Mouse (Mus musculus): ENCODE measurements at regions not wholly inside any gene's neighbourhood (a gene's known extent, or its start where the extent isn't known, plus 50 kb on each side); places are given as distances from the start of the nearest gene placed in this dataset.

GRCm38 (mm10) chr9:95331275-95331674, 75.2 kb downstream of the Chst2 start:
- no peaks in the 10 kb centered on the region for H3K9me3 ChIP-seq
- H3K27ac ChIP-seq, result no peak overlapping the region
- H3K27me3 ChIP-seq (replicated peaks), result no peaks in the 10 kb centered on the region
- no peak overlapping the region for H3K4me3 ChIP-seq (replicated peaks)
- H3K36me3 ChIP-seq, result no peaks in the 10 kb centered on the region
- no peak for ATAC-seq (ENCODE audit: insufficient read depth, low FRiP score, low read depth)
- no peak overlapping the region for H3K9ac ChIP-seq
- 77% methylated on average over 2 of the region's 2 CpGs for WGBS
- H3K4me1 ChIP-seq, result no peaks in the 10 kb centered on the region
- no peak overlapping the region for H3K4me2 ChIP-seq

GRCm38 (mm10) chr9:95330097-95330496, 76.4 kb downstream of the Chst2 start:
- WGBS, result 85% methylated on average over 7 of the region's 7 CpGs
- no peak overlapping the region for H3K4me2 ChIP-seq
- no peaks in the 10 kb centered on the region for H3K36me3 ChIP-seq
- no peaks in the 10 kb centered on the region for H3K9me3 ChIP-seq
- no peaks in the 10 kb centered on the region for H3K27me3 ChIP-seq (replicated peaks)
- H3K9ac ChIP-seq, result no peak overlapping the region
- H3K4me3 ChIP-seq (replicated peaks), result no peak overlapping the region
- H3K27ac ChIP-seq, result no peak overlapping the region
- no peak for ATAC-seq (ENCODE audit: insufficient read depth, low FRiP score, low read depth)
- H3K4me1 ChIP-seq, result no peaks in the 10 kb centered on the region

- no peaks in the 10 kb centered on the region for H3K4me1 ChIP-seq
- no peak overlapping the region for H3K4me3 ChIP-seq (replicated peaks)
- H3K36me3 ChIP-seq, result no peaks in the 10 kb centered on the region
- H3K9ac ChIP-seq, result no peak overlapping the region
- ATAC-seq (ENCODE audit: insufficient read depth, low FRiP score, low read depth), result no peak
- no peaks in the 10 kb centered on the region for H3K9me3 ChIP-seq
- H3K27ac ChIP-seq, result no peak overlapping the region
- 80% methylated on average over 9 of the region's 9 CpGs for WGBS
- no peaks in the 10 kb centered on the region for H3K27me3 ChIP-seq (replicated peaks)
- no peak overlapping the region for H3K4me2 ChIP-seq
Measured at GRCm38 (mm10) chr9:95329053-95329430, 77.5 kb downstream of the Chst2 start.

- H3K4me1 ChIP-seq, result no peaks in the 10 kb centered on the region
- ATAC-seq (ENCODE audit: insufficient read depth, low FRiP score, low read depth), result no peak
- H3K36me3 ChIP-seq, result no peaks in the 10 kb centered on the region
- H3K4me2 ChIP-seq, result no peak overlapping the region
- no peak overlapping the region for H3K9ac ChIP-seq
- H3K27me3 ChIP-seq (replicated peaks), result no peaks in the 10 kb centered on the region
- H3K9me3 ChIP-seq, result no peaks in the 10 kb centered on the region
- 72% methylated on average over 11 of the region's 15 CpGs for WGBS
- no peak overlapping the region for H3K27ac ChIP-seq
- no peak overlapping the region for H3K4me3 ChIP-seq (replicated peaks)
Measured at GRCm38 (mm10) chr9:95328261-95329052, 78.1 kb downstream of the Chst2 start.

- H3K4me3 ChIP-seq (replicated peaks), result no peak overlapping the region
- H3K4me1 ChIP-seq, result no peaks in the 10 kb centered on the region
- no peak for ATAC-seq (ENCODE audit: insufficient read depth, low FRiP score, low read depth)
- WGBS, result 48% methylated on average over 3 of the region's 3 CpGs
- H3K27ac ChIP-seq, result no peak overlapping the region
- no peaks in the 10 kb centered on the region for H3K27me3 ChIP-seq (replicated peaks)
- H3K9ac ChIP-seq, result no peak overlapping the region
- H3K4me2 ChIP-seq, result no peak overlapping the region
- H3K9me3 ChIP-seq, result no peaks in the 10 kb centered on the region
- H3K36me3 ChIP-seq, result no peaks in the 10 kb centered on the region
Measured at GRCm38 (mm10) chr9:95327771-95328170, 78.8 kb downstream of the Chst2 start.

GRCm38 (mm10) chr9:95323622-95324021, 82.9 kb downstream of the Chst2 start:
- Histone ChIP-seq H3K4me1 (no peaks in the 10 kb centered on the region), H3K4me2 (no peak overlapping the region), H3K9me3 (no peaks in the 10 kb centered on the region), H3K27ac (no peak overlapping the region), H3K27me3 (replicated peaks) (no peaks in the 10 kb centered on the region), H3K4me3 (replicated peaks) (no peak overlapping the region), H3K9ac (no peak overlapping the region), H3K36me3 (no peaks in the 10 kb centered on the region)
- 60% methylated on average over 7 of the region's 7 CpGs for WGBS
- ATAC-seq (ENCODE audit: insufficient read depth, low FRiP score, low read depth), result no peak

- no peak for ATAC-seq (ENCODE audit: insufficient read depth, low FRiP score, low read depth)
- H3K4me3 ChIP-seq (replicated peaks), result no peak overlapping the region
- no peaks in the 10 kb centered on the region for H3K4me1 ChIP-seq
- H3K27ac ChIP-seq, result no peak overlapping the region
- H3K36me3 ChIP-seq, result no peaks in the 10 kb centered on the region
- no peaks in the 10 kb centered on the region for H3K27me3 ChIP-seq (replicated peaks)
- H3K9me3 ChIP-seq, result no peaks in the 10 kb centered on the region
- no peak overlapping the region for H3K4me2 ChIP-seq
- 67% methylated on average over 5 of the region's 5 CpGs for WGBS
- no peak overlapping the region for H3K9ac ChIP-seq
Measured at GRCm38 (mm10) chr9:95322893-95323292, 83.6 kb downstream of the Chst2 start.

- 85% methylated on average over 2 of the region's 2 CpGs for WGBS
- ATAC-seq (ENCODE audit: insufficient read depth, low FRiP score, low read depth), result no peak
- no peaks in the 10 kb centered on the region for H3K27me3 ChIP-seq (replicated peaks)
Measured at GRCm38 (mm10) chr9:95322031-95322430, 84.5 kb downstream of the Chst2 start.

GRCm38 (mm10) chr9:95318926-95319325, 87.6 kb downstream of the Chst2 start:
- no peak for ATAC-seq (ENCODE audit: insufficient read depth, low FRiP score, low read depth)
- Histone ChIP-seq H3K27ac (no peak overlapping the region), H3K4me2 (no peak overlapping the region), H3K36me3 (no peaks in the 10 kb centered on the region), H3K9me3 (no peaks in the 10 kb centered on the region), H3K4me3 (replicated peaks) (no peak overlapping the region), H3K9ac (no peak overlapping the region), H3K4me1 (no peaks in the 10 kb centered on the region), H3K27me3 (replicated peaks) (no peaks in the 10 kb centered on the region)
- WGBS, result 90% methylated on average over 9 of the region's 9 CpGs

More at GRCm38 (mm10) chr9:95322031-95322430, 84.5 kb downstream of the Chst2 start:
- H3K27ac ChIP-seq, result no peak overlapping the region
- H3K36me3 ChIP-seq, result no peaks in the 10 kb centered on the region
- no peak overlapping the region for H3K4me2 ChIP-seq
- H3K9ac ChIP-seq, result no peak overlapping the region
- H3K4me3 ChIP-seq (replicated peaks), result no peak overlapping the region
- H3K9me3 ChIP-seq, result no peaks in the 10 kb centered on the region
- H3K4me1 ChIP-seq, result no peaks in the 10 kb centered on the region

GRCm38 (mm10) chr9:95316726-95317125, 89.8 kb downstream of the Chst2 start:
- 70% methylated on average over 8 of the region's 8 CpGs for WGBS
- Histone ChIP-seq H3K27ac (no peak overlapping the region), H3K27me3 (replicated peaks) (no peaks in the 10 kb centered on the region), H3K4me1 (no peaks in the 10 kb centered on the region), H3K4me3 (replicated peaks) (no peak overlapping the region), H3K36me3 (no peaks in the 10 kb centered on the region), H3K9me3 (no peaks in the 10 kb centered on the region), H3K4me2 (no peak overlapping the region), H3K9ac (no peak overlapping the region)
- ATAC-seq (ENCODE audit: insufficient read depth, low FRiP score, low read depth), result no peak

- 50% methylated on average over 4 of the region's 4 CpGs for WGBS
- H3K27me3 ChIP-seq (replicated peaks), result no peaks in the 10 kb centered on the region
- no peak overlapping the region for H3K4me2 ChIP-seq
Measured at GRCm38 (mm10) chr9:95315080-95315479, 91.4 kb downstream of the Chst2 start.

GRCm38 (mm10) chr9:95311671-95312070, 94.9 kb downstream of the Chst2 start:
- no peak overlapping the region for H3K9ac ChIP-seq
- H3K4me3 ChIP-seq (replicated peaks), result no peak overlapping the region
- H3K4me1 ChIP-seq, result no peaks in the 10 kb centered on the region
- H3K27ac ChIP-seq, result no peak overlapping the region
- no peaks in the 10 kb centered on the region for H3K36me3 ChIP-seq
- H3K9me3 ChIP-seq, result no peaks in the 10 kb centered on the region
- no peaks in the 10 kb centered on the region for H3K27me3 ChIP-seq (replicated peaks)
- ATAC-seq (ENCODE audit: insufficient read depth, low FRiP score, low read depth), result no peak
- H3K4me2 ChIP-seq, result no peak overlapping the region
- WGBS, result 76% methylated on average over 3 of the region's 3 CpGs

More at GRCm38 (mm10) chr9:95315080-95315479, 91.4 kb downstream of the Chst2 start:
- no peaks in the 10 kb centered on the region for H3K36me3 ChIP-seq
- no peak for ATAC-seq (ENCODE audit: insufficient read depth, low FRiP score, low read depth)
- H3K4me1 ChIP-seq, result no peaks in the 10 kb centered on the region
- H3K9me3 ChIP-seq, result no peaks in the 10 kb centered on the region
- H3K9ac ChIP-seq, result no peak overlapping the region
- no peak overlapping the region for H3K27ac ChIP-seq
- H3K4me3 ChIP-seq (replicated peaks), result no peak overlapping the region

GRCm38 (mm10) chr9:95289008-95289407, 117.5 kb downstream of the Chst2 start:
- no peak overlapping the region for H3K4me2 ChIP-seq
- no peak overlapping the region for H3K4me3 ChIP-seq (replicated peaks)
- H3K9ac ChIP-seq, result no peak overlapping the region
- H3K4me1 ChIP-seq, result no peaks in the 10 kb centered on the region
- H3K27me3 ChIP-seq (replicated peaks), result no peaks in the 10 kb centered on the region
- H3K27ac ChIP-seq, result no peak overlapping the region
- no peak for ATAC-seq (ENCODE audit: insufficient read depth, low FRiP score, low read depth)
- H3K9me3 ChIP-seq, result no peaks in the 10 kb centered on the region
- no peaks in the 10 kb centered on the region for H3K36me3 ChIP-seq

Data from stomach, embryonic 15.5 days (tissue).